Mouse (Mus musculus): ENCODE measurements around the gene Fam81b.

Fam81b gene

DNA sequence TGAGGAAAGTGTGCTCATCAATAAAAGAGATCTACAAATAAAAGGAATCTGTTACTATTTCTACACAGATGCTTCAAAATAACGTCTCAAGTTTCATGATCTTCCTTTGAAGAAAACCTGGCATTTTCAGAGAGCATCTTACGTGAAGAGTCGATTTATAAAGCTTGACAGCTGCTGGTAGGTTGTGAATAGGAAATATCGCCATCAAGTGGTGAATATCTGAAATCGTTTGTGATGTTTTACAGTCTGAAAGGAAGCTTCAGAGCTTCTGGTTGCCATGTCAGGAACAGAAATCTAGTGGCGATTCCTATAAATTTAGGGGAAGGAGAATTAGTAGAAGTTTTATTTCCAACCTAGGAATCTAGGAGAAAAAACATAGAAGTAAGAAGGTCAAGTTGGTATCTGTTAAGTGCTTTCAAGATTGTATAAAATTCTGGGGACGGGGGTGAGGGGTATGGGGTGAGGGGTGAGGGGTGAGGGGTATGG lies at the start of gene Fam81b:
TSS of gene Fam81b (minus strand) at position 436 of the 486 bp plus-strand sequence.
- peak; percentile 42 for DNase-seq

DNA sequence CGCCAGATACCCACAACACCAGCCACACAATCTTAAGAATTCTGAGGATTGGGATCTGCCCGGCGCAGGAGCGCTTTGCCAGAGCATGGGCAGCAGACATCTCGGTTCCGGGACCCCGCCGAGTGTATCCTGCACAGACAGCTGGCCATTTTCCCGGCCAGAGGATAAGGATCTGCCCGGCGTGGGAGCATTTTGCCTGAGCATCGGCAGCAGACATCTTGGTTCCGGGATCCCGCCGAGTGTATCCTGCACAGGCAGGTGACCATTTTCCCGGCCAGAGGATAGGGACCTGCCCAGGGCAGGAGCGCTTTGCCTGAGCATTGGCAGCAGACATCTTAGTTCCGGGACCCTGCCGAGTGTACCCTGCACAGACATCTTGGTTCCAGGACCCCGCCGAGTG lies 41.1 kb upstream of the Fam81b start:
- peak; percentile 14 for DNase-seq

DNA sequence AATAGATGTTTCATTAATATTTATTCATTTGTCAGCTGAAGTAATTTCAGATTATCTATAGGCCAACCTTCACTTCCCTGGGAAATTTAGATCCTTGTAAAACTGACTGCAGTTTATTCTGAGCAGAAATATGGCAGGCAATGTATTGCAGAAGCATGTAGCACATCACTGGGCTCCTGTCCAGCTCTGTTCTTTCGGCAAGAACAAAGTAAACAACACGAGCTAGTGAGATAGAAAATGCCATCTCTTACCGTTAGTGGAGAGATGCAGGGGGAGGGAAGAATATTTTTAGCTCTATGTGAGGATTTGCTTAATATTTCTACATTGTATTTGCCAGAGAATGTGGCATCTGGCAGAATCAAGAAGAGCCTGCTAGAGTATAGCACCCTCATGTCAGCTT lies 13.8 kb upstream of the Fam81b start:
- DNase-seq, result peak; percentile 29

DNA sequence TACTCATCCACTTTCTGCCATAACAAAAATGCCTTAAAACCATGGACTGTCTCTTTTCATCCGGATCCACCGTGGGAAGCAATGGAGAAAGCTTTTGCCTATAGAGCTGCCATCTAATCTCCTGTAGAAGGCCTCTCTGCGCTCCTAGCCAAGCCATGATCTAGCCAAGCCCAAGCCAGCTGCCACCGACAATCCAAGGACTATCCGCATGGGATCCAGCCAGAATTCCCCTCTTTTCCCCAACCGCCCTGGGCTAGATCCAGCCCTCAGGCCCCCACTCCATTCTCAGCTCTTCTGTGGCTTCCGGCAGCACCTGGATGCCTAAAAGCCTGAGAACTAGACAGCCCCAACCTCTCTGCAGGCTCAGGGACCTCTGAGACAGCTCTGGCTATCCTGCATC lies 6.7 kb upstream of the Fam81b start:
- peak; percentile 19 for DNase-seq

DNA sequence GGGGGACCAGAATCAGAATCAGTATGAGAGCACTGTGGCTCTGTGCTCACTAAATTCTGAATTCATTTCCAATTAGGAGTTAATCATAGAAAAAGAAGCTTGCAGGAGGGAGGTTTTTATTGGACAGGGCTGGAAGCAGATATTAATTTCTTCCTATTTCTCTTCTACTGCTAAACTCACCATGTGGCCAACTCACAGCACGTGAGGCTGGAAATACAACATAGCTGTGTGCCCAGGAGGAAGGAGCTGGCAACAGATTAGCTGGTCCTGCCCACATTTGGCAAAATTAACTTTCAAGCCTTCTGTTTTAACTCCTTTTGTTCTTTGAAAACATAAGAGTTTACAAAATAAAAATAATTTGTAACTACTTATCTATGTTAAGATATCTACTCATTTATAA lies 3.9 kb upstream of the Fam81b start:
- DNase-seq, result peak; percentile 51

DNA sequence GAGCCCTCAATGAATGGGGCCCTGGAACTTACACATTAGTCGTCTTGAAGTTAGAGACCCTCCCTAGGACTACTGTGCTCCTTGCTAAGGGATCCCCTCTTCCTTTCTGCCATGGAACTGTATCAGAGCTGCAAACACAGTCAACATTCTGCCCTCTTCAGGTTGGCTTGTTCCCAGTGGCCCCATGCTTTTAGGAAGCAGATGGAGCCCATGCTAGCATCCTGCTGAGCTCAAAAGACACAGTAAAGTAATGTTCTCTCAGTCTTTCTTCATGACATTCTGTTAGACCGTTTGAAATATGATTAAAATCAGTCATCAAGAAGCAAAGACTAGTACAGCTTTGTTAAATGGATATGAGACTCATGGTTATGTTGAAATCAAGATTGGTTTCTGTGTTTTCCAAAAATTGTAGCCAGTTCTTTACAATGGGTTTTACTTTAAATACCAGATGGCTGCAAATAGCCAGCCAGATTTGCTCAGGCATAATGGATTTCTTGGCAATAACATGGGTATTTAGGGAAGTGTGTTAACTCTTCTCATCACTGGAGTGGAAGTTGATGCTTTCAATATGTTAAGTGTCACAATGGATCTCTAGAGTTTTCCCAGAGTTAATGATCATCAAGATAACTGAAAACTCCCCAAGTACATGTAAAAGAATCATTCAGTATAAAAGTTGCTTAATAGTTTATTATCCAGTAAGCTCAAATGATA lies 938 bp upstream of the Fam81b start:
- DNase-seq, result peak; percentile 89

DNA sequence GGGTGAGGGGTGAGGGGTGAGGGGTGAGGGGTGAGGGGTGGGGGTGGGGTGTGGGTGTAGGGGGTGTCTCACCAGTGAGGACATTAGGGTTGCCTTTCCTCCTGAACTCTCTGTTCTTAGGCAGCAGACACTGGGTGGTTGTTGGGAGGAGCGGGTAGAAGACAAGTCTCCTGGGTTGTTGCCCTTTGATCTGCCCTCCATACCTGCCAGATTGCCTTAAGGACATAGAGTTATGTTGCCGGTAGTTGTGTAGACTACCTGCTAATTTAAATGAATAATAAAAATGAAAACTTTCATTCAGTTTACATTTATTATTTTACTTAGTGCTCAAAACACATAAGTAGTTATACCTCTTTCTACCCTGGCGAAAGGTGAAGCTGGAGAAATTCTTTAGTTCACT lies 369 bp upstream of the Fam81b start:
- DNase-seq, result peak; percentile 49

DNA sequence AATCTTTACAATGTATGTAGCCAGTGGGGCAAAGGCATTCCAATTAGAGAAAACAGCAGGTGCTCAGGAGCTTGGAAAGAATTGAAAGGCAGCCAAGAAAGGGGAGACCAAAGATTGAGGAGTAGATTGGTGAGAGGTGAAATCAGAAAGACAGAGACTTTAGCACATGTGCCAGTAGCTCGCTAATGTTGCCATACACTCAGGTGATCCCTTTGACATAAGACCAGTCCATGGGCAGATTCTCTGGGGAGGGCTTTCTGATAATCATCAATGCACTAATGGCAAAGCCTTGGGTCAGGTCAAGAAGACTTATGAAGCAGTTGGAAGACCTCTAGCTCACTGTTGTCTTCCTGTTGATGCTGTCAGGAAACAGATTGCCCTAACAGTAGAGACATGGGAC lies 671 bp downstream of the Fam81b start:
- DNase-seq, result peak; percentile 43

DNA sequence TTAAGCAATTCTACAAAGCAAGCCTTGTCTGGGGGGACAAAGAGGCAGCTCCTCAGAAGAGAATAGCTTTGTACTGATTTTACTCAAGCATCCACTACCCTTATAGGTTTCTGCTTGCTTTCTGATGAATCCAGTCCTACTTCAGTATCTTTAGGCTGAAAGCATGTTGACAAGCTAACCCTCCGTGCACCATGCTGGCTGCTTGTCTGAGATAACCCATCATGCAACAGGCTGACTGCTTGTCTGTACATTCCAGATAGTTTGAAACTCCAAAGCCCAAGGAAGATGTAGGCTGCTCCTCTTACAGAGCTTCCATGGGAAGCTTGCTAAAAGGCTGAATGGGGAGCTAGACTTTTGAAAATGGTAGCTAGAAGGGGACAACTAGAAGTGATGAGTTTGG lies 1.7 kb downstream of the Fam81b start:
- DNase-seq, result no peak

DNA sequence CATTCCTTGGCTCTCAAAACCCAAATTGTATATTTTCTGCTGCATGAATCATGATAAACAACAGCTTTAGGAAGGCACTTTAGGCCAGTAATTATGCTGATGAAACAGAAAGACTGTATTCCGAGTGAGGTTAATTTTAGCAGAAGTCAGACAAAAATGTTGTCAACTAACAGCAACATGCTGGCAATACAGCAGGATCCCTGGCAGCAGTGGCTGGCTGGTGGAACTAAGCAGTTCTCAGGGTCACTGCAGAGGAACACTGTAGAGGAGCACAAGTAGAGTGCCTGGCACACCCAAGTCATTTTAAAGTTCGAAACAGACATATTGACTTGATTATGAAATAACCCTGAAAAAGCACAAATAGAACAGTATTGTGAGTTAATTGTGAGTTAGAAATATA lies 2.8 kb downstream of the Fam81b start:
- DNase-seq, result peak; percentile 71

DNA sequence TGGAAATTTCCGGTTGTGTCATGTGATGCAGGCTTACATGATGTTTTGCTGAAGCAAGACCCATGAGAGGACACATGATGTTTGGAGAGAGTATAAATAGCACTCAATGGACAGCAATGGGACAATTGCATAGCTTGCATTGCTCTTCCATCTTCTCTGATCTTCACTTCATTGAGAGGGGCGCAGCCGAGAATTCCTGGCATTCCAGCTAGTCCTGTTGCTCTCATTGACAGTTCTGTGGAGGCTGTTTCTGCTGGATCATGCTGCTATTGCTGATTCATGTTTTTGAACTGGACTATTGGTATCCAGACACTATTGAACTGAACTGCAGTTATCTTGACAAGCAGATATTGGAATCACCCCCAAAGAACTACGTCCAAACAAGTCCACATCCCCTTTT lies 12.8 kb downstream of the Fam81b start:
- DNase-seq, result no peak

DNA sequence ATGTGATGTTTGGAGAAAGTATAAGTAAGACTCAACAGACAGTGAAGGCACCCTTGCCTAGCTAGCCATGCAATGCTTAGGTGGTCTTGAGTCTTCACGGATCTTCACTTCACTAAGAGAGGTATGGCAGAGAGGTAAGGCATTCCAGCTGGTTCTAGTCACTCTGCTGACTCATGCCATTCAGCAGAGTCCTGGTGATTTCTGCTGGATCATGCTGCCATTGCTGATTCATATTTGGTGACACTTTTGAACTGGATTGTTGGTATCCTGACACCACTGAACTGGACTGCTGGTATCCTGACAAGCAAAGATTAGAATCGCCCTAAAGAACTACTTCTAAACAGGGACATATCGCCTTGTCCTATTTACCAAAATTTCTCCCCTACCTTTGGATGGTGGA lies 20.3 kb downstream of the Fam81b start:
- DNase-seq, result no peak

DNA sequence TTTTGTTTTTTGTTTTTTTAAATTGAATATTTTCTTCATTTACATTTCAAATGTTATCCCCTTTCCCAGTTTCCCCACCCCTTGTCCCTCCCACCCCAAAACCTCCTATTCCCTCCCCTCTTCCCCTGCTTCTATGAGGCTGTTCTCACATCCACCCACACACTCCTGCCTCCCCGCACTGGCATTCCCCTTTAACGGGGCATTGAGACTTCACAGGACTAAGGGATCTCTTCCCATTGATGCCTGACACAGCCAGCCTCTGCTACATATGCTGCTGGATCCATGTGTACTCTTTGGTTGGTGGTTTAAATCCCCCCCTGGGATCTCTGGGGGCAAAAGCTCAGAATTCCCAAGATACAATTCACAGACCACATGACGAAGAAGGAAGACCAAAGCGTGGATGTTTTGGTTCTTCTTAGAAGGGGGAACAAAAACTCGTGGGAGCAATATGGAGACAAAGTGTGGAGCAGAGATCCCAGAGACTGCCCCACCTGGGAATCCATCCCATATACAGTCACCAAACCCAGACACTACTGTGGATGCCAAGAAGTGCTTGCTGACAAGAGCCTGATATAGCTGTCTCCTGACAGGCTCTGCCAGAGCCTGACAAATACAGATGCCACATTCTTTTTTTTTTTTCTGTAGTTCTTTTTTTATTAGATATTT lies 40.4 kb downstream of the Fam81b start:
- no peak for DNase-seq

DNA sequence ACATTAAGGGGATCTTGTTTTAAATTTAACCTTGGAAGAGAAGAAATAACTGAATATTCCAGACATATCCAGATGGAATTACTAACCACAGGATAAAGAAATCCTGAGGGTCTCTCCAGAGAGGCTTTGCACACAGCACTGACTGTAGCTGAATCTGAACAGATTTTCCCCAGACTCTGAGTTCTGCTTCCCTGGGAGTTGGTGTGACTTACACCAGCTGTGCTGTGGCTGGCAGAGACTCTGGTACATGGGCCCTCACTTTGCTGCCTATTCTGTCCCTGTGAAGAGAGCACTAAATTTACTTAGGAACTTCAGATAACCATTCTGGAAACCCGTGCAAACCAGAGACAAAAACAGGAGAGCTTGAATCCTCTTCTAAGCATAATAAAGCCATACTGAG lies 46.1 kb downstream of the Fam81b start:
- no peak for DNase-seq

DNA sequence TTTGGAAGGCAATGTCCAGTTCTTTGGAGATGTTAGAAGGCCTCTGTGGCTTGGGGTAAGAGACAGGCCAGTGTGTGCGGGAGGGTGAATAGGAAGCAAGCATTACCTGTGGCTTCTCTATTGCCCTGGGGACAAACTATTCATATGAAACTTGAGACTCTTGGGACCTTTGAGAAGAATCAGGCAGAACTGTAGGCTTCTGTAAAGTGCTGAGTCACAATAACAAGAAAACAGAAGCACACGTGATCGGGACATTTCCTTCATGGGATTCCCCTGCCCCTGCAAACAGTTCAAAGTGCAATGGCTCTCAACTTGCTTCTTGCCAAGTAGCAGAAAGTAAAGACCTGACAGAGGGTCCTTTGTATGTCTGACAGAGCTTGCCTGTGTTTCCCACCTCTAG lies 48.5 kb downstream of the Fam81b start:
- DNase-seq, result no peak

DNA sequence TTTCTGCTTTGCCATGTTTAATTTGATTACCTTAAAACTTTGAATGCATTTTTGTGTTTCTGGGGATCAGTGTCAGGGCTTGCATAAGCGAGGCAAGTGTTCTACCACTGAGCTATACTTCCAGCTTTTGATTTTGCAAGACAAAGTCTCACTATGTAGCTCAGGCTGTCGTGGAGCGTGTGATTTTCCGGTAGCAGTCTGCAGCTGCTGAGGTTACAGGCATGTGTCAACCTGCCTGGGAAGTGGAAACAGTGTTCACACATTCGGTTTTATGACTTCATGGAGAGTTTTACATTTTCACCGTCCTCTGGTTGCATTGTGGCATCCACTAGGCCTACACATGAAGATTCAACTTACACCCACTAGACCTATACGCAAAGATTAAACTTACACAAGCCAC lies 54.8 kb downstream of the Fam81b start:
- no peak for DNase-seq

DNA sequence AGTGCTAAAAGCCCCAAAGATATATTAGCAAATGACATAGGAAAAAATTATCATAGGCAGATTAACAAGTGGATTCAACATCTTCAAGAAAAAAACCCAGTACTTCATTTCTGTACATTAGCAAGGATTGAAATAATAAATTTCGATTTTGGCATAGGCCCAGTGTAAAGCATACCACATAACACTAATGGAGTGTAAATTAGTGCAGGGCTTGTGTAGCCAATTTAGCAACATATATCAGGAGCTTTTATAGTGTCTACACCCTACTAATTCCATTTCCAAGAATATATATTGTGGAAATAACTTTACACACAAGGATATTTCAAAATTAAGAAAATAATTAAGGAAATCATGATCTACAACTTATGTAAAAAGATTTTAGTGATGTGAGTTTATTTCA lies 55.8 kb downstream of the Fam81b start:
- no peak for DNase-seq

DNA sequence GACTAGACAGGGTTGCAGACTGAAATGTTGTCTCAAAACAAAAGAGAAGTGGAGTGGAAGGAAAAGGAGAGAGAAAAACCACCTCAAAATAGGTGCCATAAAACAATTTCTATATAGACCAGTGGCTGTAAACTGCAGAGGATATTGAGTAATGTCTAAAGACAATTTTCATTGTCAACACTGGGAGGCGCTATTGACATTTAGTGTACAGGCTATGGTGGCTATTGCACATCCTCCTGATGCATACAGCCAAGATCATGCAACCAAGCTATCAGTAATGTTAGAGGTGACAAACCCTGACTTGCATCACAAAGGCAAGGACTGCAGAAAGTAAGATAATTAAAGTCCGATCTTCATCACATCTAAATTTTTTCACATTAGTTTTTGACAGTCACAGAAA lies 89.5 kb downstream of the Fam81b start:
- DNase-seq, result peak; percentile 71

DNA sequence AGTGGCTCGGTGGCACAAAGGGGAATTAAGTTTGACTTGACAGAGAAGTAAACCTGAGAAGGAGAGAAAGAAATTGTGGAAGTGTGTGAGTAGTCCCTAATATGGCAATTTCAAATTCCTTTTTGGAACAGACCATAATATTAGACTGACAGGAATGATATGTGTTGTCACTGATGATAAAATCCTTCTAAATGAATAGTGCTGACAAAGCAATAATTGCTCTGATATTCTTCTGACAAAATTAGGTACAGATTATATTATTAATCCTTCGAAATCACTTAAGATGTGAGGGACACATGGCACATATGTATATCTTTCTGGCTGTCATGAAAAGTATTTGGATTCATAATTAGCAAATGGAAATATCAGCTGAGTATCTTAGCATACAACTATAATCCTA lies 89.9 kb downstream of the Fam81b start:
- no peak for DNase-seq

DNA sequence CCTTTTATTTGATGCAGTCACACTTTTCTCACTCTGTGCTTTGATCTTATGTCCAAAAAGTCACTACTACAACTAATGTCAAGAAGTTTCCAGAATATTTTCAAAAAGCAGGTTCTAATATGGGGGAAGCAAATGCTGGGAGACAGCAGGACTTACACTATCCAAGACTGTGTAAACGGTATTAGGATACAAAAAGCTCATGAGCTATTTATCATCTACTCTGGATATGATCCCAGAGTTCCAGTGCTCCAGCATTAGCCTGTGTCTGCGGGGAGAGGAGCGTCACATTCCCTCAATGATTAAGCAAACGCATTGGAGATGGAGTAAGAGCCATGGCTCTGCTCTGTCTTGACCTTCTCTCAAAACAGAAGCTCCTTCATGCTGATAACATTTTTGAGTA lies 104.9 kb downstream of the Fam81b start:
- no peak for DNase-seq

DNA sequence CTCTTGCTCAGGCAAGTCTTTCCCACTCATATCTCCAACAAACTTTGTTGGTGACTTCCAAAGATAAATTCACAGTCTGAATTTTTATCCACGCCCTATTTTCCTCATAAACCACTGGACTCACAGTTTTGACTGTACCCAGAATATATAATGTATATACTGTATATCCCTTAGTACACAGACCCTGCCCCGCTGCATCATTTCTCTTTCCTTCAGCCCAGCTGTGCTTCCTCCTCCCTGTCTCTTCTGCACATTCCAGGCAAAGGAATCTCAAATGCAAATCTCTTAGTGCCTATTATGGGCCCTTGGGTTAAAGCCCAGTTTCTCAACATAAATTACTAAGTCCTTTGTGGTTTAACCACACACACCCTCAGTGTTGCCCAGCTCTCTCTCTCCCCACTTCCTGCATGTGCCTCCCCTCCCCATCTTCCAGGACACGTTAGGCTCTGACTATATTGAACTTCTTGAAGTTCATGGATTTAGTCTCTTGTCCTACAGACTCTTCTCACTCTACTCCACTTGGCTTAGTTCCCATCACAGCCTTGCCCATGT lies 107.5 kb downstream of the Fam81b start:
- DNase-seq, result no peak

DNA sequence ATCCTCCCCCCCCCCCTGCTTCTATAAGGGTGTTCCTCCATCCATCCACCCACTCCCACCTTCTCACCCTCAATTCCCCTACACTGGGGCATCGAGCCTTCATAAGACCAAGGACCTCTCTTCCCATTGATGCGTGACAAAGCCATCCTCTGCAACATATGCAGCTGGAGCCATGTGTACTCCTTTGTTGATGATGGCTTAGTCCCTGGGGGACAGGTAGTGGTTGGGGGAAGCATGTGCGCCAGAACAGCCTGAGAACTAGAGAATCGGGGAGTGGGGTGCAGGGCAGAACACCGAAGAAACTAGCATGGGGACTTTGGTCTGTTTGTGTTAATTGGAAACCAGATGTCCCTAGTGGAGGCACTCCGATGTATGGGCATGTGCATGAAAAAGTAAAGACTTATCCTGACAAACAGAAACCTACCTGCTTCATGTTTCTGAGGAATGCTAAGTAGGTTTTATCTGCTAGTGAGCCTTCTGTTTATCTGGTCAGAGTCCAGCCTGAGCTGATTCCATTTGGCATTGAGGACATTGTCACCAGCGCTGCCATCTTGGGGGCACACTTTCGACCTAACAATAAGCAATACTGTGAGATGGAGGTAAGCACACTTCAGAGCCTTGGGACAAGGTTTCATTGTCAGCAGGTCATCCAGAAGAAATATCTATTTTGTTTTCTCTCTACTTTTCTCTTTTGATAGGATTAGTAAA lies 109.3 kb downstream of the Fam81b start:
- DNase-seq, result peak; percentile 26

DNA sequence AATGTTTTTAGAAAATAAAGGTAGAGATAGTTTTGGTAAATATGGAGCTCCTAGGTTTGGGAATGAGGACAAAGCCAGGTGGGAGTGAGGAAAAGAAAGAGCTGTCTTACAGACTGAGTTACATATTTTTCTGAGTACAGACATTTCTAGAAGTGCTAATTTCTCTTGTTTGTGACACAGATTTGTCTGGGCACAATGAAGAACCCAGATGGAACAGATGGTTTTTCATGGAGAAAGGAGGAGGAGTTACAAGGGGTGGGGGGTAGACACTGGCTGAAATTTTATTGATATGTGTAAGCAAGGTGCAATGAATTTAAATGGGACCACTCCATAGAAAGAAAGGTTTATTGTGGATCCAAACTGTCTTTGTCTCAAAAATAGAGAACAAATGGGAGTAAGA lies 109.9 kb downstream of the Fam81b start:
- peak; percentile 37 for DNase-seq

DNA sequence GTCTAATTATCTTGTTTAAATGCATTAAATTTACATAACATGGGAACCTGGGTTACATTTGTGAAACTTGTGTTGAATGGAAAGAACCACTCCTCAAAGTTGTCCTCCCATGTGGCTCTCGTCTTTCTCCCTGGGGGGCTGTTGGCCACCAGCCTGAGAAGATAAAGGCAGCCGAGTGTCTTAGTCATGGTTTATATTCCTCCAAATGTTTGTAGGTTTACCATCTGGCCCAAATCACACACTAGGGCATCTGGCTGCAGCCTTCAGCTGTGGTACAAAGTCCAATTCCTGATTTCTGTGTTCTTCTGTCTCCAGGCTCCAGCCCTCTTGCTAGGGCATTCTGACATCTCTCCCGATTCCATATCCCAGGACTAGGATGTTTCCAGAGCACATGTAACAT lies 114.6 kb downstream of the Fam81b start:
- DNase-seq, result peak; percentile 34
